Mouse (Mus musculus) C2C12 (cell line): ENCODE results near the gene Adgrv1. TPM values are rescaled to one million over a fixed set of nuclear protein-coding genes. Genes with fewer than 3 reads are reported as not detected.
A peak's percentile ranks its signal among the peaks of the same experiment; 100 is the strongest.

Experiments used
- H3K27me3 ChIP-seq: one replicate; pipeline ENCODE4 v1.6.1; 2011; ENCODE audit not compliant: control insufficient read depth, insufficient read depth, insufficient read length
- H3K36me3 ChIP-seq: one replicate; pipeline ENCODE4 v1.6.1; 2011; ENCODE audit not compliant: control insufficient read depth, insufficient read depth
- H3K4me3 ChIP-seq: one replicate; pipeline ENCODE4 v1.5.1; 2011; ENCODE audit warnings: mild to moderate bottlenecking, control low read depth; ENCODE audit not compliant: poor library complexity, insufficient read depth, severe bottlenecking
- H3K79me2 ChIP-seq: one replicate; pipeline ENCODE4 v1.6.1; 2011; ENCODE audit not compliant: control insufficient read depth, insufficient read depth
- H3K79me3 ChIP-seq: one replicate; pipeline ENCODE4 v1.6.1; 2011; ENCODE audit warnings: low read depth, control low read depth
- H3ac ChIP-seq: one replicate; pipeline ENCODE3; 2011; ENCODE audit warnings: low read depth; ENCODE audit not compliant: control insufficient read depth, insufficient read length
- CEBPB ChIP-seq: IDR thresholded peaks from one replicate; pipeline ENCODE4 v1.6.1; 2011; ENCODE audit warnings: low read depth, mild to moderate bottlenecking, control low read depth, moderate library complexity
- CTCF ChIP-seq: IDR thresholded peaks from one replicate; pipeline ENCODE4 v1.5.1; 2011; ENCODE audit not compliant: control insufficient read depth, insufficient read depth, insufficient read length
- FOSL1 ChIP-seq: IDR thresholded peaks from one replicate; pipeline ENCODE4 v1.8.0; 2011; ENCODE audit warnings: mild to moderate bottlenecking, low read length; ENCODE audit not compliant: poor library complexity, insufficient read depth, severe bottlenecking
- MAX ChIP-seq: IDR thresholded peaks from one replicate; pipeline ENCODE4 v1.6.1; 2011; ENCODE audit warnings: mild to moderate bottlenecking, control low read depth
- MYOD1 ChIP-seq: IDR thresholded peaks from one replicate; pipeline ENCODE4 v1.6.1; 2011; ENCODE audit warnings: low read depth; ENCODE audit not compliant: control insufficient read depth, insufficient read length
- MYOG ChIP-seq: IDR thresholded peaks from one replicate; pipeline ENCODE4 v1.6.1; 2011; ENCODE audit not compliant: control insufficient read depth, insufficient read length; ENCODE audit errors: extremely low read depth
- USF1 ChIP-seq: IDR thresholded peaks from one replicate; pipeline ENCODE4 v1.6.1; 2011; ENCODE audit warnings: low read depth, mild to moderate bottlenecking, control low read depth, moderate library complexity
- microRNA-seq: library from miRNA; unstranded; fragments of <30 nt; microRNA quantifications from one replicate; pipeline ENCODE4, GENCODE M21; 2019; ENCODE audit warnings: borderline microRNAs expressed
- polyA plus RNA-seq: library from polyadenylated mRNA; unstranded; fragments of >200 nt; fragmentation: generic; extraction: Trizol; gene quantifications from one replicate; pipeline ENCODE4 v1.2.1, GENCODE M21; 2012; ENCODE audit warnings: missing spikeins

Adgrv1 gene
- polyA plus RNA-seq, 1 experiment, result 0.18 TPM

DNA sequence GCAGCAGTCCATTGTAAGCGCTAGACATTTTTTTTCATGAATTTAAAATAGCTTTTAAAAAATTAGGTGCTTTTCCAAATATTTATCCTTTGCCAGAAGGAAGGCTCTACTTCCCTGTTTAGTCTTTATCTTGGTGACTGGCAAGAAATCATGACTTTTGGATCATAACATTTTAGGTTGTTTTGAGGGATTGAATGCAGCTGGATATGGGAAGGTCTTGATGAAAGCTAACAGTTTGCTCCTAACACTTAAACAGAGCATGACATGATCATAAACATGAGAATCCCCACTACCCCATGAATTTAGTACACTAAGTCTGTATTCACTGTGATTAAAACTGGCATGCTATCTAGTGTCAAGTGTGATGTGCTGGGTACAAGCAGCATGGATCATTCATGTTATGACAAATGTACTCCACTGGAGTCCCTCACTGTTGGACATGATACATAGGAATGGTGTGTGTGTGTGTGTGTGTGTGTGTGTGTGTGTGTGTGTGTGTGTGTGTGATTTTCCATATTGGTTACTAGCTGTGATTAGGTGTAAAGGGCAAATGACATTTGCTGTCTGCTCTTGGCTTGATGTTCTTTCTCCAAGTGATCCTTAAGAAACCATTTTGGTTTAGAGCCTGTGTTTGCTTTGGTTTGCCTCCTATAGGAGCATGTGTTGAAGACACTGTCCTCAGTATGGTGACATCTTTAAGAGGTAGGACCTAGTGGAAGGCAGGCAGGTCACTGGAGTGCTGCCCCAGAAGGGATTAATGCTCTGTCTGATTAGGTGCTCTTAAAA is 542.7 kb downstream of the Adgrv1 start:
- Histone ChIP-seq H3K79me2 (no peaks in the 10 kb centered on the region), H3ac (no peak overlapping the region), H3K27me3 (no peaks in the 10 kb centered on the region), H3K4me3 (no peak overlapping the region), H3K79me3 (no peaks in the 10 kb centered on the region), H3K36me3 (no peaks in the 10 kb centered on the region)
- TF ChIP-seq CEBPB (no peak), MYOD1 (no peak), MYOG (no peak), FOSL1 (no peak), MAX (no peak), USF1 (no peak), CTCF (no peak)

DNA sequence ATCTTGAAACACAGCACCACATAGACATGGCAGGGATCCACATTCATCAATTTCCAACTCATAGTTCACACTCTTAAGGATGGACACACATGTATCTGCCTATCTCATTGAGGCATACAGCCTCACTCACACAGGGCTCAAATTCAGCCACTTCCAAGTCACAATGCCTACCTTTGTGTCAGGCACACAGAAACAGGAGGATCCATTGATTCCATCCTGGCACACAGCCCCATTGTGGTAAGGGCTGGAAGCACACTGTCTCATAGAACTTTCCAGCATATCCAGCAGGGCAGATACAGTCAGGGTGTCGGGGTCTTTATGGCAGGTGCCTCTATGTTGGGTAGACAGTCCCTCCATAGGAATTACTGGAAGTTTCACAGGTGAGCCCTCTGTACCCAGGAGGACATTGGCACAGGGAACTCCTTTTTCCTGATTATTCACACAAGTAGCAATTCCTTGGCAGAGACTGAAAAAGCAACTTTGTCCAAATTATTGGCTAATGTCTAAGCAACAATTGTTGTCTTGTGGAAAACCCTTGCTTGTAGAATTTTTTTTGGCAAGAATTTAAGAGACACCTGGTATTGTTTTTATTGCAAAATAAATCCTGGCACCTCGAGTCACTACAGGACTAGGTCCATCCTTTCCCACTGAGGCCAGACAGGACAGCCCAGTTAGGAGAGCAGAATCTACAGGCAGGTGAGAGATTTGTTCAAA is 545.8 kb downstream of the Adgrv1 start:
- no peak overlapping the region for H3ac ChIP-seq
- no peaks in the 10 kb centered on the region for H3K79me2 ChIP-seq
- H3K27me3 ChIP-seq, result no peaks in the 10 kb centered on the region
- no peaks in the 10 kb centered on the region for H3K79me3 ChIP-seq
- H3K36me3 ChIP-seq, result no peaks in the 10 kb centered on the region
- no peak for TF ChIP-seq USF1
- TF ChIP-seq MYOD1, result no peak
- no peak for TF ChIP-seq FOSL1
- no peak for TF ChIP-seq MYOG
- no peak for TF ChIP-seq MAX
- no peak for TF ChIP-seq CEBPB
- no peak for TF ChIP-seq CTCF
- no peak overlapping the region for H3K4me3 ChIP-seq

DNA sequence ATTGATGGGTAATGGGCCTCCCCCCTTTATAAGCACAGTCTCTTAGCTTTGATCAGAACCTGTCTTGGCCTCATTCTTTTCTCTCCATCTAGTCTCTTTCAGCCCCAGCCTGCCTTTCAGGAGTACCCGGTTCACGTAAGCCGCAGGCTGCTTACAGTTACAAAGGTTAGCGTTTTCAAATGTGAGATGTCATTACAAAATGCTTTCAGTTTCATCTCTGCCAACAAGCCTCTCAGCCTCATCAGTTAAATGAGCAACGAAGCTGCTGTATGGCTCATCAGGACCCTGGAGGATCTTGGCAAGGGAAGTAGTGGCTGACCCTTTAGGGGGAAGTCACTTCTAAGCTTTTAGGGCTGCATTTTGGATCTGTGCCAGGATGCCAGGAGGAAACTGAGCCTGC is 560.7 kb downstream of the Adgrv1 start:
- TF ChIP-seq CTCF, result no peak
- H3K79me2 ChIP-seq, result no peaks in the 10 kb centered on the region
- no peak overlapping the region for H3K4me3 ChIP-seq
- no peaks in the 10 kb centered on the region for H3K79me3 ChIP-seq
- no peaks in the 10 kb centered on the region for H3K27me3 ChIP-seq
- H3K36me3 ChIP-seq, result no peaks in the 10 kb centered on the region
- H3ac ChIP-seq, result no peak overlapping the region

DNA sequence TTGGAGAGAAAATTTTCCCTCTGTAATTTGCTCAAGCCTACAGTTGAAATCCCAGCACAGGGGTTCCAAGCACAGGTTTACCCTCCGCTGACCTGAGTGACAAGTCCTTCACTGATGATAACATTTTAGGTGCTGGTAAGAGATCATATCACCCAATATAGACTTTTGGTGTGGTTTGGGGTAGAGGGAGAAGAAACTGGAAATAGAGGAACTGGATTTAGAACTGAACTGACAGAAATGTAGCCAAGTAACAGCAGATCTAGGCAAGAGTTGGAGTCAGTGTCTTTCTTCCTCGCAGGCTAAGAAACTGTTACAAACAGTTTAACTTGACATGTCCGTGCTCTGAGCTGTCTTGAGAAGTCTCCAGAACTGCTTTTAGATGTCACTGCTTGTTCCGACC is 581.5 kb downstream of the Adgrv1 start:
- no peaks in the 10 kb centered on the region for H3K79me2 ChIP-seq
- H3K27me3 ChIP-seq, result no peaks in the 10 kb centered on the region
- no peak overlapping the region for H3ac ChIP-seq
- no peaks in the 10 kb centered on the region for H3K36me3 ChIP-seq
- H3K4me3 ChIP-seq, result no peak overlapping the region
- no peaks in the 10 kb centered on the region for H3K79me3 ChIP-seq
- no peak for TF ChIP-seq MYOG
- TF ChIP-seq MAX, result no peak
- no peak for TF ChIP-seq USF1
- TF ChIP-seq FOSL1, result no peak
- TF ChIP-seq CEBPB, result no peak
- TF ChIP-seq CTCF, result no peak
- no peak for TF ChIP-seq MYOD1

DNA sequence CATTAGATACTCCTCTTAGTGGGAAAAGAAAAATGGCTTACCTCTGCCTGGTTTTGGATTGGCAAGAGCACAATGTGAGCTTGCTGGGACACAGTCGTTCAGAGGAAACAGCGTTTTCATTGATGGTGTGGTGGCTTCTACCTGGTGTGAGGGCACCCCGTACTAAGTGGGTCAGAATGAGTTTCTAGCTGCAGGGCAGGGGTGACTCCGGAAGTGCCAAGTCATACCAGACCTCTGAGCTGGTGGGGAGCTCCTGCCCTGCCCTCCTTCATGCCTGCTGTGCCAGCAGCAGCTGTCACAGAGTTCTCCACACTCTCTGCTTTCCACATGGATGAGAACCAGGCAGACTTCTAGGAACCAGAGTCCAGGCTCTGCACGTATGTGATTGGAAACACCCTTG is 582.0 kb downstream of the Adgrv1 start:
- Histone ChIP-seq H3K4me3 (no peak overlapping the region), H3K36me3 (no peaks in the 10 kb centered on the region), H3K27me3 (no peaks in the 10 kb centered on the region), H3K79me2 (no peaks in the 10 kb centered on the region), H3ac (no peak overlapping the region), H3K79me3 (no peaks in the 10 kb centered on the region)
- peak; percentile 26 for TF ChIP-seq MYOD1
- TF ChIP-seq MAX, result no peak

DNA sequence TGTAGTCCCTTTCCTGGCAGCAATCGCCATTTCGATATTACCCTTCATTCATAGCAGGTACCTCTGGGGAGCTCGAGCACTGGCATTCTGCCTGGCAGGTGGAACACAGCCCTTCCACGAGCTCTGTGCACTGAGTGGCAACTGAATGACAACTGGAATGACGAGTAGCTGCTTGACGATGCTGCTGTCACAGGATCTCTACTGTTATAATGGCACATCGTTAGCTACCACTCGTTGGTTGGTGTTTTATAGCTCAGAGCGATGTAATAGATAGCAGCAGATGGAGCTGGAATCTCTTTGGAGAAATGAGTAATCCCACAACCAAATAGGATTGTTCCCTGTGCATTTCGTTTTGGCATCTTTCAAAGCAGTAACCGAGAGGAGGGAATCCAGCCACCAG is 587.6 kb downstream of the Adgrv1 start:
- H3ac ChIP-seq, result no peak overlapping the region
- H3K79me3 ChIP-seq, result no peaks in the 10 kb centered on the region
- H3K36me3 ChIP-seq, result no peaks in the 10 kb centered on the region
- no peaks in the 10 kb centered on the region for H3K79me2 ChIP-seq
- TF ChIP-seq CTCF (no peak), USF1 (no peak)
- H3K4me3 ChIP-seq, result no peak overlapping the region
- H3K27me3 ChIP-seq, result no peaks in the 10 kb centered on the region

Small RNA genes lying within 50 kb of the gene (microRNA-seq; reads per million reads assigned to microRNA genes)
- gene Gm25241, result not detected

Other genes starting within 250 kb of the Adgrv1 start
- 4.9 TPM for gene Lysmd3, start 24.5 kb upstream of the Adgrv1 start, polyA plus RNA-seq
- gene Polr3g, start 77.9 kb upstream of the Adgrv1 start, polyA plus RNA-seq, result 17.3 TPM
- gene Mblac2, start 78.2 kb upstream of the Adgrv1 start, polyA plus RNA-seq, result 1.2 TPM
- gene Cetn3, start 149.9 kb upstream of the Adgrv1 start, polyA plus RNA-seq, result 50.6 TPM